Mouse (Mus musculus): ENCODE results near the gene Rcsd1. TPM values are rescaled to one million over a fixed set of nuclear protein-coding genes. Genes with fewer than 3 reads are reported as not detected.

The Rcsd1 gene
- polyA plus RNA-seq, 1 experiment: 15.6 TPM

DNA sequence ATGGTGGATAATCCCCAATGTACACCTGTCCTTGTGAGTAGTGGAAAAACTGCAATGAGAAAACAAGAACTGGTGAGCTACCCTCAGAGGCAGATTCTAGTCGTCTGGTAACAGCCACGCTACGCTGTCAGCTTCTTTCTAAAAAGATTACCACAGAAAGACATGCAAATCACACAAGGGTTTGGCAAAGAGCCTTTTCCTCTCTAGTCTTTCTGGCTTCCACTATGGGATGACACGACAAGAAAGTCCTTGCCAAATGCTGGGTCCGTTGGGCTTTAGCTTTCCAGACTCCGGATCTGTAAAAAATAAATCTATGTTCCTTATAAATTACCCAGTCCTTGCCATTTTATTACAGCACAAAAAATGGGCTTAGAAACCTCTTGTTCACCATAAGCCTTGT, 103.8 kb downstream of the Rcsd1 start:
- no peak for DNase-seq
- Histone ChIP-seq H3K4me1 (ENCODE audit: control insufficient read depth, insufficient read depth, low read length) (peaks cover 3% of the 10 kb centered on the region; the same call in 1 of the 2 replicates), H3K4me3 (ENCODE audit: insufficient read depth, low read depth, low read length) (no peak overlapping the region), H3K27me3 (replicated peaks; ENCODE audit: control insufficient read depth, insufficient read depth, low read length) (no peaks in the 10 kb centered on the region), H3K36me3 (ENCODE audit: control insufficient read depth, insufficient read depth, low read length) (no peaks in the 10 kb centered on the region), H3K27ac (ENCODE audit: insufficient read depth, low read depth, low read length) (no peak overlapping the region)
- TF ChIP-seq CTCF (conservative IDR thresholded peaks at IDR 0.05; ENCODE audit: insufficient read depth, insufficient read length, low read depth, low read length) (no peak), POLR2A (IDR thresholded peaks at IDR 0.05; ENCODE audit: low read depth, low read length) (no peak)
- WGBS: 75% methylated on average over 6 of the region's 6 CpGs

GRCm38 (mm10) chr1:165605108-165605507, 104.4 kb downstream of the Rcsd1 start:
- Histone ChIP-seq H3K27me3 (replicated peaks; ENCODE audit: control insufficient read depth, insufficient read depth, low read length) (no peaks in the 10 kb centered on the region), H3K4me1 (ENCODE audit: control insufficient read depth, insufficient read depth, low read length) (peaks cover 3% of the 10 kb centered on the region; the same call in 1 of the 2 replicates), H3K36me3 (ENCODE audit: control insufficient read depth, insufficient read depth, low read length) (no peaks in the 10 kb centered on the region), H3K27ac (ENCODE audit: insufficient read depth, low read depth, low read length) (no peak overlapping the region), H3K4me3 (ENCODE audit: insufficient read depth, low read depth, low read length) (no peak overlapping the region)
- no peak for DNase-seq
- TF ChIP-seq CTCF (conservative IDR thresholded peaks at IDR 0.05; ENCODE audit: insufficient read depth, insufficient read length, low read depth, low read length) (no peak), POLR2A (IDR thresholded peaks at IDR 0.05; ENCODE audit: low read depth, low read length) (no peak)
- 90% methylated on average over 3 of the region's 3 CpGs for WGBS

GRCm38 (mm10) chr1:165604203-165604602, 105.4 kb downstream of the Rcsd1 start:
- WGBS: 76% methylated on average over 8 of the region's 8 CpGs
- Histone ChIP-seq H3K4me3 (ENCODE audit: insufficient read depth, low read depth, low read length) (no peak overlapping the region), H3K4me1 (ENCODE audit: control insufficient read depth, insufficient read depth, low read length) (no peaks in the 10 kb centered on the region; the same call in 1 of the 2 replicates), H3K27me3 (replicated peaks; ENCODE audit: control insufficient read depth, insufficient read depth, low read length) (no peaks in the 10 kb centered on the region), H3K36me3 (ENCODE audit: control insufficient read depth, insufficient read depth, low read length) (no peaks in the 10 kb centered on the region), H3K27ac (ENCODE audit: insufficient read depth, low read depth, low read length) (no peak overlapping the region)
- no peak for DNase-seq
- TF ChIP-seq POLR2A (IDR thresholded peaks at IDR 0.05; ENCODE audit: low read depth, low read length) (no peak), CTCF (conservative IDR thresholded peaks at IDR 0.05; ENCODE audit: insufficient read depth, insufficient read length, low read depth, low read length) (no peak)

DNA sequence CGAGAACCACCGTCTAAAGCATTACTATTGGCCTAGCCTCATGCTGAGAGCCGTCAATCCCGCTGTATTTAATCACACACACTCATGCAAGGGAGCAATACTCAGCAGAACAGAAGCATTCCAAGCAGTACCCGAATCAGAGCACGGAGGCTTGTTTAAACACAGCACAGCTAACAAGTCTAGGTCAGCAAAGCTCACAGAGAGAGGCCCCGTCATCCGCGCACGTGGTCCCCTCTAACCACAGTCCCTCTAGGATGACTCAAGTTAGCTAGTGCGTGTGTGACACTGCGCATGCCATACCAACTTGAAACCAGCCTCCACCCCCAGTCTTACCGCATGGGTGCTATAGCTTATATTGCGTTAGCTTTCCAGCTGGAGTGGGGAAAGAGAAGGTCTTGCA, 106.3 kb downstream of the Rcsd1 start:
- no peak for DNase-seq
- H3K36me3 ChIP-seq (ENCODE audit: control insufficient read depth, insufficient read depth, low read length): no peaks in the 10 kb centered on the region
- TF ChIP-seq POLR2A (IDR thresholded peaks at IDR 0.05; ENCODE audit: low read depth, low read length) (no peak), CTCF (conservative IDR thresholded peaks at IDR 0.05; ENCODE audit: insufficient read depth, insufficient read length, low read depth, low read length) (no peak)
- WGBS: 94% methylated on average over 14 of the region's 14 CpGs
- H3K4me3 ChIP-seq (ENCODE audit: insufficient read depth, low read depth, low read length): no peak overlapping the region
- no peak overlapping the region for H3K27ac ChIP-seq (ENCODE audit: insufficient read depth, low read depth, low read length)
- no peaks in the 10 kb centered on the region; the same call in 1 of the 2 replicates for H3K4me1 ChIP-seq (ENCODE audit: control insufficient read depth, insufficient read depth, low read length)
- no peaks in the 10 kb centered on the region for H3K27me3 ChIP-seq (replicated peaks; ENCODE audit: control insufficient read depth, insufficient read depth, low read length)

DNA sequence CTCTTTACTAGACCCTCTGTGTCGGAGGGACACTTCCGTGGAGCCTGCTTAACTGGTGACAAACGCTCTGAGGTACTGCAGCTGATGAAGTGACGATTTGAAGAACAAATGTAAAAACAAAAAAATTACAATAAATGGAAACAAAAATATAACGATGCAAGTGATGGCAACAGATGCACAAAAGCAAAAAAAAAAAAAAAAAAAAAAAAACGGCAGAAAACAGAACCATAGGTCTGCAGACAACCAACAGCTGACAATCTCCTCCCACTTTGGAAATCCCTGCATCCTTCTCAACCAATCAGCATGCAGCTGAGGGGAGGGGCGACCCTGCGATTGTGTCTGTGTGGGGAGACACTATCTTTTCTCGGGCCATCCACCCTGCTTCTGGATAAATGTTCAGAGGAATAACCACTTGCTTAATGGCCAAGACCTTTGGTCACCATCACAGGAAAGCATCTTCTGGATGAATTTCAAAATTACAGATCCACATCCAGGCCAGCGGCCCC, 107.7 kb downstream of the Rcsd1 start:
- no peaks in the 10 kb centered on the region; the same call in 1 of the 2 replicates for H3K4me1 ChIP-seq (ENCODE audit: control insufficient read depth, insufficient read depth, low read length)
- DNase-seq: no peak
- TF ChIP-seq CTCF (conservative IDR thresholded peaks at IDR 0.05; ENCODE audit: insufficient read depth, insufficient read length, low read depth, low read length) (no peak), POLR2A (IDR thresholded peaks at IDR 0.05; ENCODE audit: low read depth, low read length) (no peak)
- no peaks in the 10 kb centered on the region for H3K27me3 ChIP-seq (replicated peaks; ENCODE audit: control insufficient read depth, insufficient read depth, low read length)
- 79% methylated on average over 10 of the region's 10 CpGs for WGBS
- H3K4me3 ChIP-seq (ENCODE audit: insufficient read depth, low read depth, low read length): no peak overlapping the region
- H3K36me3 ChIP-seq (ENCODE audit: control insufficient read depth, insufficient read depth, low read length): no peaks in the 10 kb centered on the region; the same call in 1 of the 2 replicates
- no peak overlapping the region for H3K27ac ChIP-seq (ENCODE audit: insufficient read depth, low read depth, low read length)

Other genes starting within 250 kb of the Rcsd1 start
- gene Dcaf6, start 249.3 kb downstream of the Rcsd1 start, polyA plus RNA-seq (2012; rRNA removed): 24.3 and 24.7 TPM in 2 replicates
- gene Mpc2, start 249.1 kb downstream of the Rcsd1 start, polyA plus RNA-seq (2012; rRNA removed): 277 and 335 TPM in 2 replicates
- 0.34 and 0.39 TPM in 2 replicates for gene Adcy10, start 224.6 kb downstream of the Rcsd1 start, polyA plus RNA-seq (2012; rRNA removed)
- gene Mpzl1, start 75.2 kb downstream of the Rcsd1 start, polyA plus RNA-seq (2012; rRNA removed): 38.6 and 42.0 TPM in 2 replicates
- gene Creg1, start 54.0 kb upstream of the Rcsd1 start, polyA plus RNA-seq (2012; rRNA removed): 86.9 and 89.7 TPM in 2 replicates
- gene Cd247, start 78.9 kb upstream of the Rcsd1 start, polyA plus RNA-seq (2012; rRNA removed): 1.1 and 5.5 TPM in 2 replicates